Mouse (Mus musculus): ENCODE measurements around the gene Larp1b. TPM values are rescaled to one million over a fixed set of nuclear protein-coding genes. Genes with fewer than 3 reads are reported as not detected.
A peak's percentile ranks its signal among the peaks of the same experiment; 100 is the strongest.

Gene Larp1b
- total and polyA plus RNA-seq, 2 experiments from 2014 or later: 2.9 to 11.0 TPM

- no peak overlapping the region for H3K4me2 ChIP-seq (ENCODE audit: low read depth)
- 92% methylated on average over 2 of the region's 2 CpGs for WGBS
Observed at GRCm38 (mm10) chr3:41062758-41063157, 113.1 kb downstream of the Larp1b start.

GRCm38 (mm10) chr3:41065320-41065719, 115.7 kb downstream of the Larp1b start:
- no peak overlapping the region for H3K9ac ChIP-seq
- H3K27ac ChIP-seq (ENCODE audit: low read depth, low read length): no peak overlapping the region
- H3K4me2 ChIP-seq (ENCODE audit: low read depth): no peak overlapping the region
- H3K9me3 ChIP-seq (ENCODE audit: low read length): no peaks in the 10 kb centered on the region
- ATAC-seq (no peak), DNase-seq (no peak)
- H3K4me3 ChIP-seq (ENCODE audit: low read depth, low read length): no peak overlapping the region
- H3K27me3 ChIP-seq (ENCODE audit: insufficient read depth, low read length): no peaks in the 10 kb centered on the region
- WGBS: 93% methylated on average over 2 of the region's 2 CpGs
- peaks cover 25% of the 10 kb centered on the region for H3K36me3 ChIP-seq (ENCODE audit: insufficient read depth)
- TF ChIP-seq CTCF (IDR thresholded peaks at IDR 0.05; ENCODE audit: low read depth): no peak
- H3K4me1 ChIP-seq (ENCODE audit: insufficient read depth): no peaks in the 10 kb centered on the region

More at GRCm38 (mm10) chr3:41062758-41063157, 113.1 kb downstream of the Larp1b start:
- Histone ChIP-seq H3K36me3 (ENCODE audit: insufficient read depth) (peaks cover 13% of the 10 kb centered on the region; the same call in 1 of the 2 replicates), H3K9me3 (ENCODE audit: low read length) (no peaks in the 10 kb centered on the region), H3K4me1 (ENCODE audit: insufficient read depth) (no peaks in the 10 kb centered on the region), H3K4me3 (ENCODE audit: low read depth, low read length) (no peak overlapping the region), H3K27ac (ENCODE audit: low read depth, low read length) (no peak overlapping the region), H3K9ac (no peak overlapping the region), H3K27me3 (ENCODE audit: insufficient read depth, low read length) (no peaks in the 10 kb centered on the region)
- no peak for DNase-seq
- no peak for TF ChIP-seq CTCF (IDR thresholded peaks at IDR 0.05; ENCODE audit: low read depth)
- ATAC-seq: no peak

- no peak overlapping the region for H3K4me3 ChIP-seq (ENCODE audit: low read depth, low read length)
- WGBS: 76% methylated on average over 2 of the region's 2 CpGs
- peak; percentile 69 for ATAC-seq
- no peaks in the 10 kb centered on the region for H3K27me3 ChIP-seq (ENCODE audit: insufficient read depth, low read length)
- no peak for DNase-seq
- H3K4me1 ChIP-seq (ENCODE audit: insufficient read depth): no peaks in the 10 kb centered on the region; the same call in 1 of the 2 replicates
- no peaks in the 10 kb centered on the region for H3K9me3 ChIP-seq (ENCODE audit: low read length)
- no peak overlapping the region for H3K27ac ChIP-seq (ENCODE audit: low read depth, low read length)
- TF ChIP-seq CTCF (IDR thresholded peaks at IDR 0.05; ENCODE audit: low read depth): peak; percentile 28
- no peak overlapping the region for H3K4me2 ChIP-seq (ENCODE audit: low read depth)
- H3K9ac ChIP-seq: no peak overlapping the region
- H3K36me3 ChIP-seq (ENCODE audit: insufficient read depth): peaks cover 21% of the 10 kb centered on the region
Observed at GRCm38 (mm10) chr3:41070519-41070918, 120.9 kb downstream of the Larp1b start.

GRCm38 (mm10) chr3:41075376-41075775, 125.7 kb downstream of the Larp1b start:
- no peaks in the 10 kb centered on the region for H3K27me3 ChIP-seq (ENCODE audit: insufficient read depth, low read length)
- ATAC-seq: no peak
- H3K4me3 ChIP-seq (ENCODE audit: low read depth, low read length): no peak overlapping the region
- H3K4me2 ChIP-seq (ENCODE audit: low read depth): no peak overlapping the region
- no peaks in the 10 kb centered on the region for H3K36me3 ChIP-seq (ENCODE audit: insufficient read depth)
- no peaks in the 10 kb centered on the region for H3K9me3 ChIP-seq (ENCODE audit: low read length)
- no peak for TF ChIP-seq CTCF (IDR thresholded peaks at IDR 0.05; ENCODE audit: low read depth)
- no peak overlapping the region for H3K9ac ChIP-seq
- 68% methylated on average over 8 of the region's 8 CpGs for WGBS
- H3K4me1 ChIP-seq (ENCODE audit: insufficient read depth): no peaks in the 10 kb centered on the region; the same call in 1 of the 2 replicates
- no peak for DNase-seq
- H3K27ac ChIP-seq (ENCODE audit: low read depth, low read length): no peak overlapping the region

GRCm38 (mm10) chr3:41078673-41079072, 129.0 kb downstream of the Larp1b start:
- TF ChIP-seq CTCF (IDR thresholded peaks at IDR 0.05; ENCODE audit: low read depth): no peak
- H3K36me3 ChIP-seq (ENCODE audit: insufficient read depth): no peaks in the 10 kb centered on the region
- 96% methylated on average over 2 of the region's 2 CpGs for WGBS
- no peak overlapping the region for H3K27ac ChIP-seq (ENCODE audit: low read depth, low read length)
- no peaks in the 10 kb centered on the region for H3K27me3 ChIP-seq (ENCODE audit: insufficient read depth, low read length)
- peaks cover 8% of the 10 kb centered on the region; the same call in 1 of the 2 replicates for H3K4me1 ChIP-seq (ENCODE audit: insufficient read depth)
- no peak for ATAC-seq
- no peaks in the 10 kb centered on the region for H3K9me3 ChIP-seq (ENCODE audit: low read length)
- H3K4me2 ChIP-seq (ENCODE audit: low read depth): no peak overlapping the region
- no peak for DNase-seq
- no peak overlapping the region for H3K4me3 ChIP-seq (ENCODE audit: low read depth, low read length)
- H3K9ac ChIP-seq: no peak overlapping the region

- H3K4me3 ChIP-seq (ENCODE audit: low read depth, low read length): 0 out of 2 replicates have a peak overlapping the region, but pooled peaks have one; percentile 9
- peaks cover 12% of the 10 kb centered on the region; the same call in 1 of the 2 replicates for H3K4me1 ChIP-seq (ENCODE audit: insufficient read depth)
- H3K9me3 ChIP-seq (ENCODE audit: low read length): no peaks in the 10 kb centered on the region
- ATAC-seq: no peak
- H3K27me3 ChIP-seq (ENCODE audit: insufficient read depth, low read length): no peaks in the 10 kb centered on the region
- no peak overlapping the region for H3K9ac ChIP-seq
- no peak overlapping the region for H3K27ac ChIP-seq (ENCODE audit: low read depth, low read length)
- no peak for DNase-seq
- no peaks in the 10 kb centered on the region for H3K36me3 ChIP-seq (ENCODE audit: insufficient read depth)
- TF ChIP-seq CTCF (IDR thresholded peaks at IDR 0.05; ENCODE audit: low read depth): no peak
- H3K4me2 ChIP-seq (ENCODE audit: low read depth): peak overlapping the region; percentile 73
- 33% methylated on average over 3 of the region's 3 CpGs for WGBS
Observed at GRCm38 (mm10) chr3:41080724-41081123, 131.1 kb downstream of the Larp1b start.

- Histone ChIP-seq H3K4me1 (ENCODE audit: insufficient read depth) (peaks cover 12% of the 10 kb centered on the region; the same call in 1 of the 2 replicates), H3K36me3 (ENCODE audit: insufficient read depth) (no peaks in the 10 kb centered on the region), H3K4me3 (ENCODE audit: low read depth, low read length) (peak overlapping the region; percentile 81), H3K27me3 (ENCODE audit: insufficient read depth, low read length) (no peaks in the 10 kb centered on the region), H3K4me2 (ENCODE audit: low read depth) (peak overlapping the region; percentile 73), H3K27ac (ENCODE audit: low read depth, low read length) (no peak overlapping the region; the same call in 1 of the 2 replicates), H3K9me3 (ENCODE audit: low read length) (no peaks in the 10 kb centered on the region), H3K9ac (peak overlapping the region; percentile 72)
- DNase-seq (peak; percentile 22), ATAC-seq (no peak)
- WGBS: 4% methylated on average over 23 of the region's 23 CpGs
- TF ChIP-seq CTCF (IDR thresholded peaks at IDR 0.05; ENCODE audit: low read depth): no peak
Observed at GRCm38 (mm10) chr3:41081474-41082301, 132.1 kb downstream of the Larp1b start.
